Mouse (Mus musculus) testis, adult 2 months (tissue): Measurements from ENCODE around the gene Mfap3l.

Experiments used
- CTCF ChIP-seq: fragments of 200-500 bp; IDR thresholded peaks from 2 replicates; pipeline ENCODE4 v1.5.1; 2012; ENCODE audit warnings: low read depth, mild to moderate bottlenecking, inconsistent platforms, low read length, moderate library complexity; ENCODE audit not compliant: control insufficient read depth, insufficient read depth, insufficient replicate concordance
- POLR2A ChIP-seq: fragments of 200-500 bp; IDR thresholded peaks from 2 replicates; pipeline ENCODE4 v1.6.1; 2012; ENCODE audit warnings: low read depth, mild to moderate bottlenecking, inconsistent platforms, low read length, moderate library complexity; ENCODE audit not compliant: control insufficient read depth

DNA sequence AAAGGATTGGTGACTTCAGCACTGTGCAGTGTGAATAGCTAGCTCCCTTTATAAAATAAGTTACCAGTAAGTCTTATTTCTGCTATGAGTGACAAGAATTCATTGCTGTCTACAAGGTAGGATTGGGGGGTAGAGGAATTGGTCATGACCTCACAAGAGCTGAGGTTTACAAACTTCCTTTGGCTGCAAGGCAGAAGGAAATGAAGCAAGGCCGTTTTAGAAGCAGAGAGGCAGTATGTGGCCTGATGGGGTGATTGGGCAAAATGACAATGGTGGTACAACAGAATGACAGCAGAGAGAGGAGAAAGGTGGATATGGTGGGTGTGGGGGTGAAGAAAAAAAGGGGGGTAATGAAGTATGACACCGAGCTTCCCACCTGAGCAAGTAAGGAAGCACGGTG lies 82.1 kb downstream of the Mfap3l start:
- no peak for TF ChIP-seq CTCF
- TF ChIP-seq POLR2A = no peak
